9 mouse cellular contexts compared by ENCODE assay signal in the genomic region with DNA sequence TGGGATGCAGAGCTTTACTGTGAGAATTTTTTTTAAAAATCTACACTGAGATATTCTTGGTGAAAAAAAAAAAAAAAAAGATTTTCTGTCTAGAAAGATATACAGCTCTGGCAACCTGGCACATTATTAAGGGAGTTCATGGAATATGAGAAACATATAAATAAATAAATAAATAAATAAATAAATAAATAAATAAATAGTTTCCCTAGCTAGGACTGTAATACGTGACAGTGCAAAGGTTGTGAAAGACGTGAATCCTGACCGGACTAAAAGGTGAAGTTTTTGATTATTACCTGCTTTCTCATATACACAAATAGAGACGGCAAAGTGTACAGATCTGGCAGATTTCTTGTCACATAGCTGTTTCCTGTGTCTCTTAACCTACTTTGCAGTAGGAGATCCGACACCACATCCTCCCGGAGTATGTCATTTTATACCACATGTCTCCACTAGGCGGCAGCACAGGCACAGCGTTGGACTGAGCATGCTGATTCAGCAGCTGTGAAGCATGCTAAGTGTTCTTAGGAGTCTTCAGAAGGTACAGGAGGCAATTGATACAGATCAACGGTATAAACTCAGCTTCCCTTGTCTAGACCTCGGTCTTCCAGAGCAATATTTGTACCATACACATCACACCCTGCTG. TPM values are rescaled to one million over a fixed set of nuclear protein-coding genes. Genes with fewer than 3 reads are reported as not detected.
DNase-seq lines count a peak whose midpoint lies in the region; ATAC-seq and TF ChIP-seq lines count a peak whose summit lies in the region.
"Had no signal": no experiment of that assay in that cellular context is flagged by ENCODE, and none has a peak within 500 bp of the region (broad histone marks: within the 10 kb centered on the region; RNA-seq: fewer than 3 reads in every experiment).

No protein-coding gene starts in this region.

- H3K36me3 ChIP-seq in E14TG2a.4 (ENCODE audit: insufficient read depth, low read length), result no peaks in the 10 kb centered on the region
- H3K36me3 ChIP-seq in forebrain, embryonic 11.5 days (ENCODE audit: control insufficient read depth, insufficient read depth, low read length), result no peaks in the 10 kb centered on the region
- H3K36me3 ChIP-seq in liver, postnatal 0 days (replicated peaks; ENCODE audit: insufficient read depth, low read length), result no peaks in the 10 kb centered on the region
- H3K36me3 ChIP-seq in neural tube, embryonic 14.5 days (ENCODE audit: control insufficient read depth, insufficient read depth, low read length), result no peaks in the 10 kb centered on the region
- H3K36me3 ChIP-seq in testis, adult 2 months (ENCODE audit: control insufficient read depth, insufficient read depth, low read length), result no peaks in the 10 kb centered on the region
- H3K36me3 ChIP-seq: heart, embryonic 15.5 days had no signal

- peak; percentile 94 for TF ChIP-seq CTCF in E14TG2a.4 (conservative IDR thresholded peaks at IDR 0.05; ENCODE audit: low read length)
- peak; percentile 94 for TF ChIP-seq CTCF in liver, postnatal 0 days (IDR thresholded peaks at IDR 0.05; ENCODE audit: low read depth)
- peak; percentile 98; the same call in 1 of the 2 replicates for TF ChIP-seq CTCF in testis, adult 2 months (IDR thresholded peaks at IDR 0.05; ENCODE audit: control insufficient read depth, insufficient read depth, insufficient replicate concordance, low read depth, low read length)

- no peak overlapping the region for H3K4me2 ChIP-seq in forebrain, embryonic 11.5 days (ENCODE audit: low read depth, low read length, severe bottlenecking)
- no peak overlapping the region for H3K4me2 ChIP-seq in liver, postnatal 0 days (ENCODE audit: low read depth, low read length)
- peak overlapping the region; percentile 59 for H3K4me2 ChIP-seq in neural tube, embryonic 14.5 days (ENCODE audit: low read depth, low read length)
- H3K4me2 ChIP-seq: heart, embryonic 15.5 days had no signal

- ATAC-seq in forebrain, embryonic 11.5 days (replicated peaks; ENCODE audit: low FRiP score), result peak; percentile 68
- ATAC-seq in liver, postnatal 0 days, result peak; percentile 64
- ATAC-seq in neural tube, embryonic 14.5 days (ENCODE audit: low read depth), result peak; percentile 69

- H3K4me3 ChIP-seq in E14TG2a.4 (replicated peaks; ENCODE audit: low read length), result no peak overlapping the region
- no peak overlapping the region for H3K4me3 ChIP-seq in forebrain, embryonic 11.5 days (ENCODE audit: low read depth, low read length)
- no peak overlapping the region for H3K4me3 ChIP-seq in liver, postnatal 0 days (ENCODE audit: low read depth, low read length)
- peak overlapping the region; percentile 31; the same call in 1 of the 2 replicates for H3K4me3 ChIP-seq in neural tube, embryonic 14.5 days (ENCODE audit: low read depth, low read length)
- H3K4me3 ChIP-seq in testis, adult 2 months (ENCODE audit: control insufficient read depth, low read depth, low read length), result no peak overlapping the region
- H3K4me3 ChIP-seq: heart, embryonic 15.5 days had no signal

- no peak for TF ChIP-seq EP300 in liver, postnatal 0 days (IDR thresholded peaks at IDR 0.05; ENCODE audit: low read depth)

- H3K4me1 ChIP-seq in E14TG2a.4 (replicated peaks; ENCODE audit: low read depth, low read length), result peaks cover 9% of the 10 kb centered on the region
- H3K4me1 ChIP-seq in forebrain, embryonic 11.5 days (replicated peaks; ENCODE audit: control insufficient read depth, insufficient read depth, low read length), result no peaks in the 10 kb centered on the region
- H3K4me1 ChIP-seq in liver, postnatal 0 days (ENCODE audit: insufficient read depth), result no peaks in the 10 kb centered on the region
- H3K4me1 ChIP-seq in neural tube, embryonic 14.5 days (ENCODE audit: control insufficient read depth, insufficient read depth, low read length), result no peaks in the 10 kb centered on the region
- peaks cover 3% of the 10 kb centered on the region; the same call in 1 of the 2 replicates for H3K4me1 ChIP-seq in testis, adult 2 months (ENCODE audit: control insufficient read depth, insufficient read depth, low read length)

- intact Hi-C loops in heart, postnatal 25 days (cut with DNase I), result loop anchor here (2.0 kb wide), 1 partner anchor 458 kb away; no protein-coding TSS in a partner anchor

- H3K9me3 ChIP-seq in E14TG2a.4 (ENCODE audit: low read length), result no peaks in the 10 kb centered on the region
- H3K9me3 ChIP-seq in forebrain, embryonic 11.5 days (ENCODE audit: control insufficient read depth, low read length), result no peaks in the 10 kb centered on the region
- H3K9me3 ChIP-seq in liver, postnatal 0 days (ENCODE audit: low read length), result no peaks in the 10 kb centered on the region
- no peaks in the 10 kb centered on the region for H3K9me3 ChIP-seq in neural tube, embryonic 14.5 days (ENCODE audit: control insufficient read depth, low read length)
- H3K9me3 ChIP-seq: heart, embryonic 15.5 days had no signal

- TF ChIP-seq POLR2A in testis, adult 2 months (IDR thresholded peaks at IDR 0.05; ENCODE audit: control insufficient read depth, low read depth, low read length), result no peak

- WGBS in forebrain, embryonic 11.5 days, result 30% methylated on average over 10 of the region's 10 CpGs
- 22% methylated on average over 10 of the region's 10 CpGs for WGBS in liver, postnatal 0 days (ENCODE audit: insufficient replicate concordance)
- 24% methylated on average over 10 of the region's 10 CpGs for WGBS in neural tube, embryonic 14.5 days

- peaks cover 6% of the 10 kb centered on the region; the same call in 1 of the 2 replicates for H3K27me3 ChIP-seq in E14TG2a.4 (ENCODE audit: insufficient read depth, low read length)
- no peaks in the 10 kb centered on the region for H3K27me3 ChIP-seq in forebrain, embryonic 11.5 days (ENCODE audit: control insufficient read depth, insufficient read depth, low read length)
- no peaks in the 10 kb centered on the region for H3K27me3 ChIP-seq in liver, postnatal 0 days (ENCODE audit: insufficient read depth, low read length)
- H3K27me3 ChIP-seq in neural tube, embryonic 14.5 days (ENCODE audit: control insufficient read depth, insufficient read depth, low read length), result no peaks in the 10 kb centered on the region
- H3K27me3 ChIP-seq in testis, adult 2 months (ENCODE audit: control insufficient read depth, insufficient read depth, low read length), result no peaks in the 10 kb centered on the region
- H3K27me3 ChIP-seq: heart, embryonic 15.5 days had no signal

- no peak overlapping the region for H3K27ac ChIP-seq in forebrain, embryonic 11.5 days (ENCODE audit: low read depth, low read length)
- no peak overlapping the region for H3K27ac ChIP-seq in liver, postnatal 0 days (ENCODE audit: low read depth)
- H3K27ac ChIP-seq in neural tube, embryonic 14.5 days (ENCODE audit: low read depth, low read length), result no peak overlapping the region
- H3K27ac ChIP-seq in testis, adult 2 months (ENCODE audit: control insufficient read depth, insufficient read depth, low read depth, low read length), result no peak overlapping the region
- H3K27ac ChIP-seq: heart, embryonic 15.5 days had no signal

- peak; percentile 63 for DNase-seq in c-Kit-positive CD71-negative TER-119-negative erythroid progenitor cells, embryonic 14.5 days (ENCODE audit: low read depth)
- DNase-seq in forebrain, embryonic 11.5 days (ENCODE audit: low spot score), result peak; percentile 89
- DNase-seq in heart, postnatal 25 days (ENCODE audit: low spot score), result peak; percentile 6
- peak; percentile 93 for DNase-seq in layer of hippocampus, adult 11-12 months (ENCODE audit: low spot score)
- peak; percentile 79 for DNase-seq in liver, postnatal 0 days

- no peak overlapping the region for H3K9ac ChIP-seq in forebrain, embryonic 11.5 days (ENCODE audit: low read length)
- no peak overlapping the region for H3K9ac ChIP-seq in liver, postnatal 0 days (replicated peaks)
- no peak overlapping the region for H3K9ac ChIP-seq in neural tube, embryonic 14.5 days (replicated peaks; ENCODE audit: low read depth, low read length)
- H3K9ac ChIP-seq: heart, embryonic 15.5 days had no signal

RNA-seq across cellular contexts. Expression of gene Cdh10, which starts 2.5 kb away (rescaled TPM):
- 4.7 and 5.2 TPM in 2 replicates for polyA plus RNA-seq in forebrain, embryonic 11.5 days (2014; fragmentation: Nextera tagmentation; extraction: Ambion mirVana)
- total RNA-seq in heart, postnatal 25 days (2021), result not detected
- polyA plus RNA-seq in liver, postnatal 0 days (2015; fragmentation: Nextera tagmentation; extraction: Ambion mirVana), result not detected in 2 replicates
- polyA plus RNA-seq in neural tube, embryonic 14.5 days (2014; fragmentation: Nextera tagmentation; extraction: Ambion mirVana), result 25.1 and 28.2 TPM in 2 replicates
- polyA plus RNA-seq in testis, adult 2 months (2012; rRNA removed), result 0.10 TPM in 1 of 2 replicates, not detected in the other

Comparison
In these comparisons a context has a peak if more than half of its experiments do, and no peak if none do; other contexts are left out.
1. DNase-seq: peak in every context shown above with its lines; median percentile 93 in layer of hippocampus, adult 11-12 months; 89 in forebrain, embryonic 11.5 days; 79 in liver, postnatal 0 days; 63 in c-Kit-positive CD71-negative TER-119-negative erythroid progenitor cells, embryonic 14.5 days; 6 in heart, postnatal 25 days.